7 mouse cellular contexts compared by ENCODE assay signal in genomic region chr11:86684126-86685012, GRCm38 (mm10). TPM values are rescaled to one million over a fixed set of nuclear protein-coding genes. Genes with fewer than 3 reads are reported as not detected.
DNase-seq lines count a peak whose midpoint lies in the region; ATAC-seq and TF ChIP-seq lines count a peak whose summit lies in the region.

No protein-coding gene starts in this region.

- H3K4me2 ChIP-seq in forebrain, embryonic 14.5 days (ENCODE audit: low read length) = peak overlapping the region; percentile 80
- peak overlapping the region; percentile 80 for H3K4me2 ChIP-seq in liver, embryonic 12.5 days

- H3K4me3 ChIP-seq in spleen, adult 2 months (ENCODE audit: extremely low read depth, insufficient read depth, insufficient read length) = peak overlapping the region; percentile 81
- peak overlapping the region; percentile 93 for H3K4me3 ChIP-seq in forebrain, embryonic 14.5 days (ENCODE audit: low read depth, low read length)
- H3K4me3 ChIP-seq in liver, embryonic 12.5 days = peak overlapping the region; percentile 92

- DNase-seq in spleen, adult 2 months (ENCODE audit: low read depth in 1 of 2, low spot score in 2 of 2) = no peak
- no peak for DNase-seq in spleen, postnatal 10 days (ENCODE audit: low spot score in 2 of 2)
- DNase-seq in forebrain, embryonic 14.5 days (ENCODE audit: low spot score) = no peak
- no peak for DNase-seq in Muller cell, postnatal 12 days (ENCODE audit: inconsistent ontology term)
- no peak for DNase-seq in thymus, adult 18-20 months
- no peak for DNase-seq in ovary, postnatal 14 days (ENCODE audit: low spot score)

- no peaks in the 10 kb centered on the region for H3K27me3 ChIP-seq in spleen, adult 2 months (ENCODE audit: control insufficient read depth, insufficient read depth, low read length)
- H3K27me3 ChIP-seq in forebrain, embryonic 14.5 days (replicated peaks; ENCODE audit: control insufficient read depth, insufficient read depth, low read length) = no peaks in the 10 kb centered on the region
- H3K27me3 ChIP-seq in liver, embryonic 12.5 days (replicated peaks) = no peaks in the 10 kb centered on the region

- H3K4me1 ChIP-seq in spleen, adult 2 months (ENCODE audit: control insufficient read depth, insufficient read depth, insufficient read length) = peaks cover 3% of the 10 kb centered on the region; the same call in 1 of the 2 replicates
- peaks cover 17% of the 10 kb centered on the region for H3K4me1 ChIP-seq in forebrain, embryonic 14.5 days (ENCODE audit: control insufficient read depth, insufficient read depth, low read length)
- H3K4me1 ChIP-seq in liver, embryonic 12.5 days = peaks cover 56% of the 10 kb centered on the region

- 7% methylated on average over 20 of the region's 20 CpGs for WGBS in spleen, adult 2 months
- WGBS in forebrain, embryonic 14.5 days = 9% methylated on average over 20 of the region's 20 CpGs
- 6% methylated on average over 20 of the region's 20 CpGs for WGBS in liver, embryonic 12.5 days (ENCODE audit: insufficient replicate concordance)

- H3K36me3 ChIP-seq in spleen, adult 2 months (ENCODE audit: control insufficient read depth, insufficient read depth, low read length) = 0 out of 2 replicates have a peak, but pooled peaks cover 3% of the 10 kb centered on the region
- peaks cover 9% of the 10 kb centered on the region for H3K36me3 ChIP-seq in forebrain, embryonic 14.5 days (ENCODE audit: control insufficient read depth, insufficient read depth, low read length)
- H3K36me3 ChIP-seq in liver, embryonic 12.5 days = peaks cover 41% of the 10 kb centered on the region

- TF ChIP-seq POLR2A in spleen, adult 2 months (IDR thresholded peaks at IDR 0.05; ENCODE audit: low read depth, low read length) = no peak

- no peak for ATAC-seq in forebrain, embryonic 14.5 days
- no peak for ATAC-seq in liver, embryonic 12.5 days

- no peak for TF ChIP-seq CTCF in spleen, adult 2 months (IDR thresholded peaks at IDR 0.05; ENCODE audit: extremely low read depth, insufficient read depth, insufficient read length, insufficient replicate concordance)

- no peaks in the 10 kb centered on the region for H3K9me3 ChIP-seq in forebrain, embryonic 14.5 days (replicated peaks; ENCODE audit: control insufficient read depth, low read length)
- no peaks in the 10 kb centered on the region for H3K9me3 ChIP-seq in liver, embryonic 12.5 days (replicated peaks)

- peak overlapping the region; percentile 87 for H3K9ac ChIP-seq in forebrain, embryonic 14.5 days (ENCODE audit: low read length)
- H3K9ac ChIP-seq in liver, embryonic 12.5 days = peak overlapping the region; percentile 90

- H3K27ac ChIP-seq in spleen, adult 2 months (ENCODE audit: insufficient read depth, low read length) = peak overlapping the region; percentile 79
- peak overlapping the region; percentile 79 for H3K27ac ChIP-seq in forebrain, embryonic 14.5 days (ENCODE audit: low read depth, low read length)
- H3K27ac ChIP-seq in liver, embryonic 12.5 days = peak overlapping the region; percentile 96

RNA-seq across cellular contexts. Expression of gene Ptrh2, which starts 0.6 kb away (rescaled TPM):
- 2.0 and 2.5 TPM in 2 replicates for polyA plus RNA-seq in spleen, adult 2 months (2012; rRNA removed)
- polyA plus RNA-seq in forebrain, embryonic 14.5 days (2014; fragmentation: Nextera tagmentation; extraction: Ambion mirVana) = 33.2 and 38.1 TPM in 2 replicates
- polyA plus RNA-seq in liver, embryonic 12.5 days (2016; fragmentation: Nextera tagmentation; extraction: Ambion mirVana) = 26.1 and 26.8 TPM in 2 replicates

RNA-seq across cellular contexts. Expression of gene Vmp1, which starts 0.7 kb away (rescaled TPM):
- 30.0 and 30.7 TPM in 2 replicates for polyA plus RNA-seq in spleen, adult 2 months (2012; rRNA removed)
- polyA plus RNA-seq in forebrain, embryonic 14.5 days (2014; fragmentation: Nextera tagmentation; extraction: Ambion mirVana) = 119 and 131 TPM in 2 replicates
- 102 and 110 TPM in 2 replicates for polyA plus RNA-seq in liver, embryonic 12.5 days (2016; fragmentation: Nextera tagmentation; extraction: Ambion mirVana)
